Mouse (Mus musculus) liver, embryonic 18 days (tissue): Measurements from ENCODE around the gene Adamts14. TPM values are rescaled to one million over a fixed set of nuclear protein-coding genes. Genes with fewer than 3 reads are reported as not detected.

ENCODE experiments used
- polyA plus RNA-seq: library from polyadenylated mRNA; depleted of rRNA; stranded (reverse); fragments of >200 nt; gene quantifications from 2 replicates; pipeline ENCODE4 v1.2.3, GENCODE M21; 2012; rRNA removed

Adamts14 gene
- 0.70 and 0.85 TPM in 2 replicates for polyA plus RNA-seq

GRCm38 (mm10) chr10:61273081-61273843 is at the start of gene Adamts14:
Adamts14 (minus strand) TSS chr10:61273438.

GRCm38 (mm10) chr10:61297477-61297876 is 24.2 kb upstream of the Adamts14 start, which contains the start of gene Prf1:
Prf1 (plus strand) TSS chr10:61297833.

GRCm38 (mm10) chr10:61171654-61172053 is 101.6 kb downstream of the Adamts14 start, which contains the start of gene Tbata:
Tbata (plus strand) TSS chr10:61171954.

GRCm38 (mm10) chr10:61147157-61148040 is 125.8 kb downstream of the Adamts14 start, which contains the start of gene Sgpl1:
Sgpl1 (minus strand) TSS chr10:61147703.

Other genes with a start within 250 kb of the Adamts14 start
- 191 and 213 TPM in 2 replicates for gene Pcbd1, start 184.1 kb downstream of the Adamts14 start, polyA plus RNA-seq
- gene Sgpl1, start 125.7 kb downstream of the Adamts14 start, polyA plus RNA-seq = 14.5 and 15.1 TPM in 2 replicates
- not detected in 2 replicates for gene Tbata, start 101.5 kb downstream of the Adamts14 start, polyA plus RNA-seq
- gene Prf1, start 24.4 kb upstream of the Adamts14 start, polyA plus RNA-seq = 0.07 and 0.16 TPM in 2 replicates
- 4.2 and 4.8 TPM in 2 replicates for gene Pald1, start 110.1 kb upstream of the Adamts14 start, polyA plus RNA-seq
- 0.18 and 0.23 TPM in 2 replicates for gene Nodal, start 144.5 kb upstream of the Adamts14 start, polyA plus RNA-seq
- 22.8 and 26.8 TPM in 2 replicates for gene Eif4ebp2, start 179.2 kb upstream of the Adamts14 start, polyA plus RNA-seq
- gene Lrrc20, start 202.4 kb upstream of the Adamts14 start, polyA plus RNA-seq = 3.7 TPM in 2 replicates